Mouse (Mus musculus) kidney, postnatal 0 days (tissue): ENCODE data around the gene Kif1b. TPM values are rescaled to one million over a fixed set of nuclear protein-coding genes. Genes with fewer than 3 reads are reported as not detected.
A peak's percentile ranks its signal among the peaks of the same experiment; 100 is the strongest.
"Not testable (repeated sequence)": the region's sequence is repeated elsewhere in the genome, so short reads cannot be mapped to it uniquely, and the experiment has no call there.

Experiments
- ATAC-seq: fragments of 200-750 bp; cut with Nextera tagmentation; replicated peaks from 2 replicates; pipeline ENCODE4 v1.8.0; 2017; ENCODE audit warnings: low read depth, moderate number of reproducible peaks, moderate TSS enrichment, moderate library complexity; ENCODE audit not compliant: low FRiP score
- DNase-seq: peaks from one replicate; pipeline ENCODE4 v3.0.0-alpha.2; 2016; ENCODE audit warnings: low spot score
- H3K27ac ChIP-seq: fragments of 300-500 bp; sonication (generic); 2 replicates; pipeline ENCODE4 v1.5.1; 2014; ENCODE audit warnings: mild to moderate bottlenecking
- H3K27me3 ChIP-seq: fragments of 300-500 bp; sonication (generic); 2 replicates; pipeline ENCODE4 v1.6.1; 2014; ENCODE audit warnings: low read length, mixed read lengths; ENCODE audit not compliant: insufficient read depth
- H3K36me3 ChIP-seq: fragments of 300-500 bp; sonication (generic); 2 replicates; pipeline ENCODE4 v1.6.1; 2014; ENCODE audit warnings: low read length, mixed read lengths; ENCODE audit not compliant: insufficient read depth
- H3K4me1 ChIP-seq: fragments of 300-500 bp; sonication (generic); replicated peaks from 2 replicates; pipeline ENCODE4 v1.6.1; 2014; ENCODE audit warnings: antibody characterized with exemption, low read length, mixed read lengths; ENCODE audit not compliant: insufficient read depth
- H3K4me2 ChIP-seq: fragments of 300-500 bp; sonication (generic); 2 replicates; pipeline ENCODE4 v1.6.1; 2014; ENCODE audit warnings: mild to moderate bottlenecking, low read length, moderate library complexity, mixed read lengths
- H3K4me3 ChIP-seq: fragments of 300-500 bp; sonication (generic); replicated peaks from 2 replicates; pipeline ENCODE4 v1.5.1; 2014; ENCODE audit warnings: low read depth, low read length
- H3K9ac ChIP-seq: fragments of 300-500 bp; sonication (generic); 2 replicates; pipeline ENCODE4 v1.6.1; 2014; ENCODE audit warnings: low read depth, low read length
- H3K9me3 ChIP-seq: fragments of 300-500 bp; sonication (generic); replicated peaks from 2 replicates; pipeline ENCODE4 v1.6.1; 2016; ENCODE audit warnings: low read length, inconsistent platforms, mixed read lengths
- CTCF ChIP-seq: IDR thresholded peaks from 2 replicates; pipeline ENCODE4 v1.5.1; 2016; ENCODE audit warnings: antibody characterized with exemption, low read depth, mild to moderate bottlenecking, moderate library complexity
- WGBS: fragments of 180-500 bp; shearing (Covaris S2); extraction: QIAGEN DNeasy Blood & Tissue Kit; methylation state at CpG from one replicate; pipeline ENCODE4 v1.1.7; 2014; 5-methylcytosine and 5-hydroxymethylcytosine counted together
- polyA plus RNA-seq: library from polyadenylated mRNA; unstranded; fragments of >200 nt; fragmentation: Nextera tagmentation; extraction: Ambion mirVana; gene quantifications from 2 replicates; pipeline ENCODE4 v1.2.1, GENCODE M21; 2015

The Kif1b gene
- polyA plus RNA-seq, 1 experiment from 2014 or later: 19.9 TPM

DNA sequence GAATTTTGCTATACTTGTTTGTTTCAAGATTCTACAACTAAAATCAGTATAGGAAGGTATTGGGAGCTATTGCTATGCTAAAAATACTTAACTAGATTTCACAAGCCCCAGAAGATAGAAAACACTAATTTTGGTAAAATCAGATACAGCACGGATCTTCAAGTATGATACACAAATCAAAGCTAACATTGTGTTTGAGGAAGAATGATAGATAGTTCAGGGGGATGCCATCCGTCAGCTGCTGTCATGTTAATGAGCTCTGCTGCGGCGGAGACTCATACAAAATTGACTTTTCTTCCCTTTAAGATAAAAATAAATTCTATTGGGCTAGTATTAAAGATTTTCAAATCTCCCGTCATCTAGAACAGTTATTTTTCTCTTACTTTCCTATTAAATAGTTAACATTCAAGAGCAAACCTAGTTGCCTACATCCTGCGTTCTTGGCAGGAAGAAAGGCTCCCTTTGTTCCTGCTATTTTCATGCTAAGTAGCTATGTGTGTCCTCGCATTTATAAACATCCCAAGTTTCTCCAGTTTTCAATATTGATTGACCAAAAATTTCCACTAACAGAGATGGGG is 60.8 kb downstream of the Kif1b start:
- Histone ChIP-seq H3K4me3 (no peak overlapping the region), H3K27me3 (no peaks in the 10 kb centered on the region), H3K9me3 (no peaks in the 10 kb centered on the region), H3K9ac (no peak overlapping the region), H3K4me1 (no peaks in the 10 kb centered on the region), H3K27ac (no peak overlapping the region), H3K36me3 (peaks cover 43% of the 10 kb centered on the region), H3K4me2 (no peak overlapping the region)
- DNase-seq: no peak
- no peak for TF ChIP-seq CTCF
- no peak for ATAC-seq
- 76% methylated on average over 7 of the region's 7 CpGs for WGBS

DNA sequence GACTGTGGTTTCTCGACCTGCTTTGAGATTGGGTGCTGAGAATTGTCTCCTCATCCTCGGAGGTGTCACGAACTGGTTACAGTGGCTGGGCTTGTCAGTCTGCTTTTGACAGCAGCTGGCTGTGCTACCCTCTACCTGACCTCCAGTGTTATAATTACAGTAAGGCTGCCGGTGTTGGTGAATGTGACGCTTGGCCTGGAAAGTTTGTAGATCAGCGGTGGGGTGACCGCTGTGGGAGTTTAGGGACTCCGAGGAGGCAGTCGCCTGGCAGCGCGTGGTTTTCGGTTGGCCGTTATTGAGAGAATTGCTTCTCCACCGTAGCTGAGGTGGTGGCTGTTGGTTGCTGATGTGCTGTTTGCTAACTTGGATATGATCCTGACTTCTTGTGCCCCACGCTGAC is 70.5 kb downstream of the Kif1b start:
- Histone ChIP-seq H3K4me2 (no peak overlapping the region), H3K9me3 (no peaks in the 10 kb centered on the region), H3K4me3 (no peak overlapping the region), H3K27ac (no peak overlapping the region), H3K36me3 (peaks cover 16% of the 10 kb centered on the region; the same call in 1 of the 2 replicates), H3K4me1 (no peaks in the 10 kb centered on the region), H3K9ac (no peak overlapping the region), H3K27me3 (no peaks in the 10 kb centered on the region)
- TF ChIP-seq CTCF: no peak
- no peak for ATAC-seq
- no peak for DNase-seq
- WGBS: 86% methylated on average over 15 of the region's 15 CpGs

DNA sequence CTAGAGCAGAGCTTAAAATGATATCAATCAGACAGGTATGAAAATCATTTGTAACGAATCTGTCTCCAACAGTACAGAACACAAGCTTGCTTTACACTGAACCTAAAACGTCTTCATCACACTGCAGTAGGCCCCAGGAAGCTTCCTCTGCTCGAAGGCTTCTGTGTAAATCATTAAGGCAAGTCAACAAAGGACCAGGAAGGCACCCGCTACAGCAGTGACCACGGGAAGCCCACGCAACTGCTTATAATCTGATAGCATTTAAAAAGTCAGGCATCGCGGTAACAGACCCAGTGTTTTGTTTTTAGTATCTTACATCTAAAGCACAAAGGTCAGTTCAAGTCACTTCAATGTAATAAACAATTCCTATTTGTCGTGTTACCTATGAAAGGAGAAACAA is 73.6 kb downstream of the Kif1b start:
- Histone ChIP-seq H3K36me3 (peaks cover 16% of the 10 kb centered on the region; the same call in 1 of the 2 replicates), H3K9ac (no peak overlapping the region), H3K4me2 (no peak overlapping the region), H3K27me3 (no peaks in the 10 kb centered on the region), H3K9me3 (no peaks in the 10 kb centered on the region), H3K4me1 (no peaks in the 10 kb centered on the region), H3K27ac (peak overlapping the region; percentile 62), H3K4me3 (no peak overlapping the region)
- ATAC-seq: 0 out of 2 replicates have a peak, but pooled peaks have one; percentile 36
- TF ChIP-seq CTCF: no peak
- peak; percentile 77 for DNase-seq
- 8% methylated on average over 9 of the region's 9 CpGs for WGBS

DNA sequence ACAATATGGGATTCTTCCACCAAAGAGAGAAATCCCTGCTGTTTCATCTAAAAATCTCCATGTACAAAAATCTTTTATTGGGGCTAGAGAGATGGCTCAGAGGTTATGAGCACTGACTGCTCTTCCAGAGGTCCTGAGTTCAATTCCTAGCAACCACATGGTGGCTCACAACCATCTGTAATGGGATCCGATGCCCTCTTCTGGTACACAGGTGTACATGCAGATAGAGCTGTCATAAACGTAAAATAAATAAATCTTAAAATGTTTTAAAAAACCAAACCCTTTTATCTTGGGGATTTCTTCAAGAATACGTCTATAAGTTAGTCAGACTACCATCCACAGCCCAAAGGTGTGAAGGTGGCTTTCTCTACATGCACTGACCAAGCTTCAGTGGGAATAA is 78.8 kb downstream of the Kif1b start:
- not testable (repeated sequence) for H3K36me3 ChIP-seq, H3K9ac ChIP-seq, H3K4me2 ChIP-seq, H3K9me3 ChIP-seq, DNase-seq, H3K27me3 ChIP-seq, H3K4me1 ChIP-seq, H3K4me3 ChIP-seq, ATAC-seq, H3K27ac ChIP-seq
- 92% methylated on average over 3 of the region's 3 CpGs for WGBS
- TF ChIP-seq CTCF: peak; percentile 21; the same call in 1 of the 2 replicates

DNA sequence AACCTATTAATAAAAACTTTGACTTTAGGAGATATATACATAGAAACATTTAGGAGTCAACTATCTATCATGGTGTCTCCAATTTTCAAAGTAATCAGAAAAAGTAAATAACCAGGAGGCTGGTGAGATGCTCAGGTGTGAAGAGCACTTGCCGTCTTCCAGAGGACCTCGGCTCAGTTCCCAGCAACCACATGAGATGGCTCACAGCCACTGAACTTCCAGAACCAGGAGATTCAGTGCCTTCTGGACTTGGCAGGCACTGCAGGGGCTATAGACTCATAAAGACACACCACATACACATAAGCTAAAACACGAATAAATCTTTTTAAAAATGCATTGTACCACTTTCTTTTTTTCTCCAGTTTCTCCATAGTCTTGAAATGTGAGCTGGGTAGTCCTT is 79.2 kb downstream of the Kif1b start:
- no peak for ATAC-seq
- TF ChIP-seq CTCF: no peak
- no peaks in the 10 kb centered on the region for H3K9me3 ChIP-seq
- H3K9ac ChIP-seq: no peak overlapping the region
- no peaks in the 10 kb centered on the region for H3K27me3 ChIP-seq
- peaks cover 7% of the 10 kb centered on the region; the same call in 1 of the 2 replicates for H3K36me3 ChIP-seq
- H3K4me1 ChIP-seq: no peaks in the 10 kb centered on the region
- H3K4me3 ChIP-seq: no peak overlapping the region
- WGBS: 95% methylated on average over 3 of the region's 3 CpGs
- H3K4me2 ChIP-seq: no peak overlapping the region
- no peak for DNase-seq
- H3K27ac ChIP-seq: no peak overlapping the region

DNA sequence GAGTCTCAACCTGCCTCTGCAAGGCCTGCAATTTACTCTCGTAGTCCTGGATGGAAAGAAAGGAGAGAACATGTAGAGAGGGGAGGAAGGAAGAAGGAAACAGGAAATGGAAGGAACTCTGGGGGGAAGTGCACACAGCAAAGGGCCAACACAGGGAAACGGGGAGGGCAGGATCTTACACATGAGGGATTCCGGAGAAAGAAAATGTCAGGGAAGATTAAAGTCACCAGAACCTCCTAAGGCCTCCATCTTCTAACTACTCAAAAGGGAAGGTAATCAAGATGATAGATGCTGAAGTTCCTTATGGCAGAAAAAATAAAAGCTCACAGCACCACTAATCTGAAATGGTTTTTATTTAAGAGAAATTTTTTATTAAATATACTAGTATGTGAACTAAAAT is 81.2 kb downstream of the Kif1b start:
- WGBS: 79% methylated on average over 3 of the region's 3 CpGs
- no peak overlapping the region for H3K4me3 ChIP-seq
- no peak for TF ChIP-seq CTCF

DNA sequence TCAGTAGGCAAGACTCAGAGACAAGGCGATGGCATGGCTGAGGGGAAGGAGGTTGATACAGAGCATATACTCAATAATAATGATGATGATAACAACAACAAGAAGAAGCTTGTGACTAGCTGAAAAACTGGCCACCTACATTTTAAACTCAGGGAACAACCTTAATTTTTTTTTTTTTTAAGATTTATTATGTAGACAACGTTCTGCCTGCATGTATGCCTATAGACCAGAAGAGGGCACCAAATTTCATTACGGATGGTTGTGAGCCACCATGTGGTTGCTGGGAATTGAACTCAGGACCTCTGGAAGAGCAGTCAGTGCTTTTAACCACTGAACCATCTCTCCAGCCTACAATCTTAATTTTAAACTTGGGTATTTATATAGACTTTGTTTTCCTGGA is 84.0 kb downstream of the Kif1b start:
- Histone ChIP-seq H3K27me3 (no peaks in the 10 kb centered on the region), H3K9ac (no peak overlapping the region), H3K4me2 (no peak overlapping the region), H3K4me3 (no peak overlapping the region), H3K9me3 (no peaks in the 10 kb centered on the region), H3K36me3 (peaks cover 31% of the 10 kb centered on the region; the same call in 1 of the 2 replicates), H3K27ac (no peak overlapping the region), H3K4me1 (no peaks in the 10 kb centered on the region)
- no peak for ATAC-seq
- no peak for DNase-seq
- peak; percentile 28; the same call in 1 of the 2 replicates for TF ChIP-seq CTCF
- 95% methylated on average over 3 of the region's 3 CpGs for WGBS

More for the DNA sequence above, 81.2 kb downstream of the Kif1b start:
- no peaks in the 10 kb centered on the region for H3K4me1 ChIP-seq
- no peak overlapping the region for H3K27ac ChIP-seq
- H3K27me3 ChIP-seq: no peaks in the 10 kb centered on the region
- H3K9me3 ChIP-seq: no peaks in the 10 kb centered on the region
- no peak overlapping the region for H3K4me2 ChIP-seq
- H3K9ac ChIP-seq: no peak overlapping the region
- ATAC-seq: no peak
- peaks cover 25% of the 10 kb centered on the region; the same call in 1 of the 2 replicates for H3K36me3 ChIP-seq
- DNase-seq: no peak
